27 mouse cellular contexts compared by ENCODE assay signal in genomic region chr6:123229644-123230043, GRCm38 (mm10). TPM values are rescaled to one million over a fixed set of nuclear protein-coding genes. Genes with fewer than 3 reads are reported as not detected.
DNase-seq lines count a peak whose midpoint lies in the region; ATAC-seq and TF ChIP-seq lines count a peak whose summit lies in the region.
"Had no signal": no experiment of that assay in that cellular context is flagged by ENCODE, and none has a peak within 500 bp of the region (broad histone marks: within the 10 kb centered on the region; RNA-seq: fewer than 3 reads in every experiment).

Clec4n (plus strand) TSS chr6:123229843.

- peak; percentile 20 for DNase-seq in liver, adult 2 months (ENCODE audit: extremely low read depth, low read depth, low spot score)
- DNase-seq in thymus, adult 2 months, result no peak
- no peak for DNase-seq in thymus, postnatal 14 days
- DNase-seq in layer of hippocampus, adult 8-10 months (ENCODE audit: low spot score in 2 of 2), result no peak
- no peak for DNase-seq in forebrain, embryonic 10.5 days (ENCODE audit: extremely low spot score, low spot score)
- DNase-seq: adrenal gland, postnatal 25 days; cerebellum, adult 2 months; gastrocnemius, postnatal 14 days; kidney, adult 9 months; kidney, postnatal 25 days; left cerebral cortex, postnatal 4 days; liver, embryonic 13.5 days; right cerebral cortex, postnatal 14 days; thymus, postnatal 25 days had no signal

- H3K9me3 ChIP-seq in liver, embryonic 12.5 days (replicated peaks), result no peaks in the 10 kb centered on the region
- no peaks in the 10 kb centered on the region for H3K9me3 ChIP-seq in forebrain, embryonic 10.5 days
- H3K9me3 ChIP-seq: embryonic facial prominence, embryonic 10.5 days; intestine, embryonic 15.5 days; liver, embryonic 13.5 days; midbrain, embryonic 15.5 days; neural tube, embryonic 15.5 days had no signal

- no peak within 1 kb of the TSS for H3K4me2 ChIP-seq in liver, embryonic 12.5 days
- H3K4me2 ChIP-seq: heart, embryonic 13.5 days; hindbrain, embryonic 14.5 days; intestine, embryonic 15.5 days; liver, embryonic 13.5 days; midbrain, embryonic 15.5 days; neural tube, embryonic 15.5 days had no signal

- no peak for TF ChIP-seq CTCF in liver, adult 2 months (IDR thresholded peaks at IDR 0.05; ENCODE audit: low read depth, low read length)
- no peak for TF ChIP-seq CTCF in thymus, adult 2 months (IDR thresholded peaks at IDR 0.05; ENCODE audit: borderline replicate concordance, control insufficient read depth, extremely low read depth, insufficient read depth, low read length, poor library complexity)

- H3K27me3 ChIP-seq in liver, adult 2 months (ENCODE audit: control insufficient read depth, insufficient read depth, low read length), result no peaks in the 10 kb centered on the region
- H3K27me3 ChIP-seq in liver, embryonic 12.5 days (replicated peaks), result no peaks in the 10 kb centered on the region
- H3K27me3 ChIP-seq in thymus, adult 2 months (ENCODE audit: control insufficient read depth, insufficient read depth, low read length), result no peaks in the 10 kb centered on the region
- no peaks in the 10 kb centered on the region for H3K27me3 ChIP-seq in forebrain, embryonic 10.5 days (ENCODE audit: poor library complexity, severe bottlenecking)
- H3K27me3 ChIP-seq: CH12.LX; heart, embryonic 13.5 days; intestine, embryonic 15.5 days; liver, embryonic 13.5 days; midbrain, embryonic 15.5 days; neural tube, embryonic 15.5 days had no signal

- TF ChIP-seq POLR2A in liver, adult 2 months (IDR thresholded peaks at IDR 0.05; ENCODE audit: extremely low read depth, insufficient read depth, low read length), result no peak
- no peak for TF ChIP-seq POLR2A in thymus, adult 2 months (IDR thresholded peaks at IDR 0.05; ENCODE audit: control insufficient read depth, extremely low read depth, insufficient read depth, low read length, poor library complexity)

- H3K9ac ChIP-seq in liver, adult 2 months (ENCODE audit: low read depth, low read length), result no peak within 1 kb of the TSS
- H3K9ac ChIP-seq in liver, embryonic 12.5 days, result no peak within 1 kb of the TSS
- H3K9ac ChIP-seq: heart, embryonic 13.5 days; hindbrain, embryonic 14.5 days; intestine, embryonic 15.5 days; liver, embryonic 13.5 days; midbrain, embryonic 15.5 days; neural tube, embryonic 15.5 days had no signal

- H3K4me3 ChIP-seq in liver, adult 2 months (ENCODE audit: insufficient read depth, low read depth, low read length), result no peak within 1 kb of the TSS
- no peak within 1 kb of the TSS for H3K4me3 ChIP-seq in liver, embryonic 12.5 days
- H3K4me3 ChIP-seq in thymus, adult 2 months (ENCODE audit: control insufficient read depth, insufficient read depth, low read length), result no peak within 1 kb of the TSS
- no peak within 1 kb of the TSS for H3K4me3 ChIP-seq in forebrain, embryonic 10.5 days
- H3K4me3 ChIP-seq: embryonic facial prominence, embryonic 10.5 days; heart, embryonic 13.5 days; intestine, embryonic 15.5 days; left cerebral cortex, adult 2 months; liver, embryonic 13.5 days; midbrain, embryonic 15.5 days; neural tube, embryonic 15.5 days had no signal

- H3K79me2 ChIP-seq in liver, adult 2 months (ENCODE audit: control insufficient read depth, insufficient read depth, low read length), result no peaks in the 10 kb centered on the region

- no peaks in the 10 kb centered on the region for H3K36me3 ChIP-seq in liver, adult 2 months (ENCODE audit: control insufficient read depth, insufficient read depth, low read length)
- no peaks in the 10 kb centered on the region for H3K36me3 ChIP-seq in liver, embryonic 12.5 days
- no peaks in the 10 kb centered on the region for H3K36me3 ChIP-seq in thymus, adult 2 months (ENCODE audit: control insufficient read depth, insufficient read depth, low read length)
- H3K36me3 ChIP-seq in forebrain, embryonic 10.5 days (replicated peaks), result no peaks in the 10 kb centered on the region
- H3K36me3 ChIP-seq: embryonic facial prominence, embryonic 10.5 days; heart, embryonic 13.5 days; intestine, embryonic 15.5 days; liver, embryonic 13.5 days; midbrain, embryonic 15.5 days; neural tube, embryonic 15.5 days had no signal

- no peak for ATAC-seq in liver, embryonic 12.5 days
- ATAC-seq in megakaryocyte, adult 5-6 weeks (ENCODE audit: poor library complexity, severe bottlenecking), result peak; percentile 48
- ATAC-seq: forebrain, embryonic 14.5 days; intestine, embryonic 15.5 days; midbrain, embryonic 15.5 days had no signal

- H3K27ac ChIP-seq in liver, adult 2 months (replicated peaks; ENCODE audit: insufficient read depth, low read depth, low read length), result no peak within 1 kb of the TSS; the same call in 1 of the 2 replicates
- no peak within 1 kb of the TSS for H3K27ac ChIP-seq in liver, embryonic 12.5 days
- no peak within 1 kb of the TSS for H3K27ac ChIP-seq in thymus, adult 2 months (ENCODE audit: control insufficient read depth, insufficient read depth, low read length)
- H3K27ac ChIP-seq in forebrain, embryonic 10.5 days, result no peak within 1 kb of the TSS
- H3K27ac ChIP-seq: embryonic facial prominence, embryonic 10.5 days; heart, embryonic 13.5 days; hindbrain, embryonic 14.5 days; intestine, embryonic 15.5 days; left cerebral cortex, adult 2 months; liver, embryonic 13.5 days; midbrain, embryonic 15.5 days; neural tube, embryonic 15.5 days; stomach, postnatal 0 days had no signal

- H3K4me1 ChIP-seq in liver, adult 2 months (ENCODE audit: control insufficient read depth, insufficient read depth, low read length), result no peaks in the 10 kb centered on the region
- H3K4me1 ChIP-seq in liver, embryonic 12.5 days, result no peaks in the 10 kb centered on the region
- H3K4me1 ChIP-seq in thymus, adult 2 months (replicated peaks; ENCODE audit: control insufficient read depth, insufficient read depth, low read length), result no peaks in the 10 kb centered on the region
- no peaks in the 10 kb centered on the region for H3K4me1 ChIP-seq in forebrain, embryonic 10.5 days
- H3K4me1 ChIP-seq: embryonic facial prominence, embryonic 10.5 days; heart, embryonic 13.5 days; intestine, embryonic 15.5 days; liver, embryonic 13.5 days; midbrain, embryonic 15.5 days; neural tube, embryonic 15.5 days had no signal

- 57% methylated on average over 3 of the region's 3 CpGs for WGBS in liver, adult 2 months
- 42% methylated on average over 3 of the region's 3 CpGs for WGBS in liver, embryonic 12.5 days (ENCODE audit: insufficient replicate concordance)
- WGBS in thymus, adult 2 months, result 68% methylated on average over 3 of the region's 3 CpGs
- WGBS in forebrain, embryonic 10.5 days, result 83% methylated on average over 3 of the region's 3 CpGs

RNA-seq across cellular contexts. Expression of gene Clec4n, which starts in this region (rescaled TPM):
- 5.0 and 5.5 TPM in 2 replicates for total RNA-seq in liver, adult 2 months (2014; rRNA removed)
- 0.40 and 2.0 TPM in 2 replicates for polyA plus RNA-seq in liver, adult 2 months (2012; rRNA removed)
- 4.8 and 6.4 TPM in 2 replicates for polyA plus RNA-seq in liver, embryonic 12.5 days (2016; fragmentation: Nextera tagmentation; extraction: Ambion mirVana)
- 9.1 and 14.2 TPM in 2 replicates for polyA plus RNA-seq in thymus, adult 2 months (2012; rRNA removed)
- 1.5 and 2.3 TPM in 2 replicates for total RNA-seq in megakaryocyte, adult 5-6 weeks (2015)
- total RNA-seq in megakaryocyte, adult 5-6 weeks (2017), result 2.4 and 2.5 TPM in 2 replicates
- total RNA-seq in layer of hippocampus, adult 8-10 months (2022), result not detected
- polyA plus RNA-seq in forebrain, embryonic 10.5 days (2016; fragmentation: Nextera tagmentation; extraction: Ambion mirVana), result 0.22 and 0.48 TPM in 2 replicates
- total RNA-seq: CH12.LX; left cerebral cortex, adult 2 months; MEL had no signal
- polyA plus RNA-seq: embryonic facial prominence, embryonic 10.5 days had no signal
